Mouse (Mus musculus): ENCODE measurements around the gene Cops6. TPM values are rescaled to one million over a fixed set of nuclear protein-coding genes. Genes with fewer than 3 reads are reported as not detected.

Cops6 gene
- polyA plus RNA-seq, 1 experiment from 2014 or later, result 253 TPM

DNA sequence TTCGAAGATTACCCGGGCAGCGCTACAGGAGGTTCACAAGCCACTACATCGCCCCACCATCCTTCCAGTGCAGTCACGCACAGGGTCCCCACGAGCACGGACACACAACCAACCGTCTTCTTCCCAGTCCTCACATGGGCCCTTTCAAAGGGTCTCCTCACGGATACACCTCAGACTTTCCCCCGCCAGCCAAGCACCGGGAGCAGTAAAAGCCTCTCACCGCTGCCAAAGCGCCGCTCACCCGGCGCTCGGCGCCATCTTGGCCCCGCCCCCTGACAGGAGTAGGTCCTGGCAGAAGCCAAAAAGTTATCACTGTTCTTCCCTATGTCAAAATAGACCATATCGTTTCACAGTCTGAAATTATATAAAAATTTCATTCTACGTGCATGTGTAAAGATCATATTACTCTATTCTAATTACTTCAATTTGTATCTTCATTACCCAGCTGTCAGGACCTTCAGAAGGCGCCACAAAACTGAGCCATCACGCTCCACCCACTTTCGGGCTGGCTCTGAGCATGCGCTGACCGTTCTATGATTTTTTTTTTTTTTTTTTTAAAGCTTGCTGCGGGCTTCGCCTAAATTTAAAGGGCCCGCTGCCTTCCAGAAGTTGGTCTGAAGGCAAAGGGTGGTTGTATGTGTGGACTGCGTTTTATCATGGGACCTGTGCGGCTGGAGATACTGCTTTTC is 26.2 kb downstream of the Cops6 start, which contains the start of the genes Taf6 and Cnpy4:
TSS of gene Taf6 (minus strand) at position 502 of the 689 bp plus-strand sequence.
TSS of gene Cnpy4 (plus strand) at position 536 of the 689 bp plus-strand sequence.
- H3K4me2 ChIP-seq (replicated peaks), result peak within 1 kb of the TSS; percentile 74
- no peaks in the 10 kb centered on the region for H3K27me3 ChIP-seq (ENCODE audit: control insufficient read depth, insufficient read depth, low read length)
- H3K27ac ChIP-seq, result peak within 1 kb of the TSS; percentile 71
- DNase-seq (ENCODE audit: low spot score) (peak; percentile 90), ATAC-seq (ENCODE audit: low FRiP score) (peak; percentile 82)
- under 1% methylated on average over 31 of the region's 31 CpGs for WGBS
- H3K4me3 ChIP-seq (replicated peaks; ENCODE audit: low read length), result peak within 1 kb of the TSS; percentile 72
- H3K36me3 ChIP-seq (replicated peaks; ENCODE audit: control insufficient read depth, insufficient read depth), result peaks cover 41% of the 10 kb centered on the region
- H3K9ac ChIP-seq, result peak within 1 kb of the TSS; percentile 86
- no peaks in the 10 kb centered on the region for H3K9me3 ChIP-seq (ENCODE audit: control insufficient read depth, low read length)
- H3K4me1 ChIP-seq (replicated peaks; ENCODE audit: control insufficient read depth, insufficient read depth, low read length), result peaks cover 17% of the 10 kb centered on the region

GRCm38 (mm10) chr5:138187661-138188306 is 26.9 kb downstream of the Cops6 start:
- DNase-seq (ENCODE audit: low spot score), result peak; percentile 88
- no peaks in the 10 kb centered on the region for H3K9me3 ChIP-seq (ENCODE audit: control insufficient read depth, low read length)
- WGBS, result under 1% methylated on average over 10 of the region's 10 CpGs
- peak overlapping the region; percentile 71 for H3K27ac ChIP-seq
- H3K27me3 ChIP-seq (ENCODE audit: control insufficient read depth, insufficient read depth, low read length), result no peaks in the 10 kb centered on the region
- peak; percentile 86 for ATAC-seq (ENCODE audit: low FRiP score)
- peaks cover 41% of the 10 kb centered on the region for H3K36me3 ChIP-seq (replicated peaks; ENCODE audit: control insufficient read depth, insufficient read depth)
- H3K9ac ChIP-seq, result peak overlapping the region; percentile 86
- peak overlapping the region; percentile 74 for H3K4me2 ChIP-seq (replicated peaks)
- H3K4me3 ChIP-seq (replicated peaks; ENCODE audit: low read length), result peak overlapping the region; percentile 72
- H3K4me1 ChIP-seq (replicated peaks; ENCODE audit: control insufficient read depth, insufficient read depth, low read length), result peaks cover 17% of the 10 kb centered on the region

- WGBS, result 7% methylated on average over 54 of the region's 54 CpGs
- Histone ChIP-seq H3K4me1 (replicated peaks; ENCODE audit: control insufficient read depth, insufficient read depth, low read length) (0 out of 2 replicates have a peak, but pooled peaks cover 3% of the 10 kb centered on the region), H3K27me3 (ENCODE audit: control insufficient read depth, insufficient read depth, low read length) (no peaks in the 10 kb centered on the region), H3K4me3 (replicated peaks; ENCODE audit: low read length) (peak within 1 kb of the TSS; percentile 89), H3K36me3 (replicated peaks; ENCODE audit: control insufficient read depth, insufficient read depth) (peaks cover 29% of the 10 kb centered on the region), H3K9me3 (ENCODE audit: control insufficient read depth, low read length) (no peaks in the 10 kb centered on the region), H3K9ac (peak within 1 kb of the TSS; percentile 96), H3K27ac (peak within 1 kb of the TSS; percentile 91), H3K4me2 (replicated peaks) (peak within 1 kb of the TSS; percentile 98)
- ATAC-seq (ENCODE audit: low FRiP score), result peak; percentile 83
- DNase-seq (ENCODE audit: low spot score), result peak; percentile 85
These were observed 33.2 kb downstream of the Cops6 start, which contains the start of gene Mblac1 for GRCm38 (mm10) chr5:138193771-138194727. Mblac1 (plus strand) TSS chr5:138194314.

DNA sequence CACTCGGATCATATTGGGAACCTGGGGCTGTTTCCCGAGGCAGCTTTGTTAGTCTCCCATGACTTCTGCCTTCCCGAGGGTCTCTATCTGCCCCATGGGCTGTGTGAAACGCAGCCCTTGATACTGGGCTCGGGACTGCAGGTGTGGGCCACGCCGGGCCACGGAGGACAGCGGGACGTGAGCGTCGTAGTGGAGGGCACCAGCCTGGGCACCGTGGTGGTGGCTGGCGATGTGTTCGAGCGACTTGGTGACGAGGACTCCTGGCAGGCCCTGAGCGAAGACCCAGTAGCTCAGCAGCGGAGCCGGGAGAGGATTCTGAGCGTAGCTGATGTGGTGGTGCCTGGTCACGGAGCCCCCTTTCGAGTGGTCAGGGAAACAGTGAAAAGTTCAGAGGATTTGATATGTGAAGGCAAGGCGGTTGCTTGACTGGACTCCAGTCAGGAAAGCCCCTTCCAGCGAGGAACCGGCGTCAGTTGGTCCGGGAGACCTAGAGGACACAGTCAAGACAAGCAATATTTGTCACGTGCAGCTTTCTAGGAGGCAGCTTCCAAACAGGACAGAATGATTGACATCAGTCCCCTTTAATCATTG is 34.0 kb downstream of the Cops6 start:
- Histone ChIP-seq H3K9ac (peak overlapping the region; percentile 96), H3K4me3 (replicated peaks; ENCODE audit: low read length) (peak overlapping the region; percentile 89), H3K4me1 (replicated peaks; ENCODE audit: control insufficient read depth, insufficient read depth, low read length) (0 out of 2 replicates have a peak, but pooled peaks cover 3% of the 10 kb centered on the region), H3K27ac (peak overlapping the region; percentile 91), H3K27me3 (ENCODE audit: control insufficient read depth, insufficient read depth, low read length) (no peaks in the 10 kb centered on the region), H3K9me3 (ENCODE audit: control insufficient read depth, low read length) (no peaks in the 10 kb centered on the region), H3K36me3 (replicated peaks; ENCODE audit: control insufficient read depth, insufficient read depth) (peaks cover 27% of the 10 kb centered on the region), H3K4me2 (replicated peaks) (peak overlapping the region; percentile 98)
- ATAC-seq (ENCODE audit: low FRiP score) (peak; percentile 77), DNase-seq (ENCODE audit: low spot score) (peak; percentile 51)
- 1% methylated on average over 29 of the region's 29 CpGs for WGBS

- DNase-seq (ENCODE audit: low spot score) (no peak), ATAC-seq (ENCODE audit: low FRiP score) (no peak)
- peak overlapping the region; percentile 91; the same call in 1 of the 2 replicates for H3K27ac ChIP-seq
These were observed 34.6 kb downstream of the Cops6 start for GRCm38 (mm10) chr5:138195463-138195862.

GRCm38 (mm10) chr5:138199576-138199975 is 38.7 kb downstream of the Cops6 start:
- no peaks in the 10 kb centered on the region for H3K36me3 ChIP-seq (replicated peaks; ENCODE audit: control insufficient read depth, insufficient read depth)
- no peak overlapping the region for H3K4me3 ChIP-seq (replicated peaks; ENCODE audit: low read length)
- DNase-seq (ENCODE audit: low spot score) (peak; percentile 45), ATAC-seq (ENCODE audit: low FRiP score) (no peak)
- H3K27me3 ChIP-seq (ENCODE audit: control insufficient read depth, insufficient read depth, low read length), result no peaks in the 10 kb centered on the region
- 13% methylated on average over 1 of the region's 1 CpGs for whole genome bisulfite sequencing
- no peak overlapping the region for H3K9ac ChIP-seq
- no peak overlapping the region for H3K27ac ChIP-seq
- 0 out of 2 replicates have a peak, but pooled peaks cover 3% of the 10 kb centered on the region for H3K4me1 ChIP-seq (replicated peaks; ENCODE audit: control insufficient read depth, insufficient read depth, low read length)
- no peak overlapping the region for H3K4me2 ChIP-seq (replicated peaks)
- H3K9me3 ChIP-seq (ENCODE audit: control insufficient read depth, low read length), result no peaks in the 10 kb centered on the region

More at GRCm38 (mm10) chr5:138195463-138195862, 34.6 kb downstream of the Cops6 start:
- 74% methylated on average over 7 of the region's 7 CpGs for whole genome bisulfite sequencing
- Histone ChIP-seq H3K27me3 (ENCODE audit: control insufficient read depth, insufficient read depth, low read length) (no peaks in the 10 kb centered on the region), H3K4me1 (replicated peaks; ENCODE audit: control insufficient read depth, insufficient read depth, low read length) (0 out of 2 replicates have a peak, but pooled peaks cover 3% of the 10 kb centered on the region), H3K9me3 (ENCODE audit: control insufficient read depth, low read length) (no peaks in the 10 kb centered on the region), H3K36me3 (replicated peaks; ENCODE audit: control insufficient read depth, insufficient read depth) (peaks cover 22% of the 10 kb centered on the region), H3K4me3 (replicated peaks; ENCODE audit: low read length) (peak overlapping the region; percentile 89), H3K9ac (peak overlapping the region; percentile 96), H3K4me2 (replicated peaks) (peak overlapping the region; percentile 98)

GRCm38 (mm10) chr5:138202086-138202485 is 41.2 kb downstream of the Cops6 start:
- H3K27me3 ChIP-seq (ENCODE audit: control insufficient read depth, insufficient read depth, low read length), result no peaks in the 10 kb centered on the region
- 77% methylated on average over 3 of the region's 3 CpGs for whole genome bisulfite sequencing
- H3K4me1 ChIP-seq (replicated peaks; ENCODE audit: control insufficient read depth, insufficient read depth, low read length), result no peaks in the 10 kb centered on the region
- H3K27ac ChIP-seq, result no peak overlapping the region
- no peak overlapping the region for H3K4me3 ChIP-seq (replicated peaks; ENCODE audit: low read length)
- DNase-seq (ENCODE audit: low spot score) (no peak), ATAC-seq (ENCODE audit: low FRiP score) (no peak)
- no peaks in the 10 kb centered on the region for H3K36me3 ChIP-seq (replicated peaks; ENCODE audit: control insufficient read depth, insufficient read depth)
- H3K9ac ChIP-seq, result no peak overlapping the region
- H3K9me3 ChIP-seq (ENCODE audit: control insufficient read depth, low read length), result 0 out of 2 replicates have a peak, but pooled peaks cover 3% of the 10 kb centered on the region
- H3K4me2 ChIP-seq (replicated peaks), result no peak overlapping the region

DNA sequence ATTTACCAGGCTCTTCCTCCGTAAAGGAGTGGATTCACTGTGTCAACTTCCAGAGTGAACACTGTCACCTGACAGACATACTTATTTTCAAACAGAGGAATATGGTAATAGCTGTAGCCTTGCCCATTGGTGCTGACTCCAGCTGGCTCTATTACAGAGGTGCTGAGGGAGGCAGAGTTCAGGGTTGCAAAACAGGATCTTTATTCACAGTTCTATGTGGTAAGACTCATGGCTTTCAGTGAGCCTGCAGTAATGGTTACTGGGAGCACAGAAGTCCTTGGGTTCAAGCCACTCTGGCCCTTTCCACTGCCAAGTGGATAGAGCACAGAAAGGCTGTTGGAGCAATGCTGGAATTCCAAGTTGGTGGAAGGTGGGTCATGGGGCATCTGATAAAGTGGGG is 46.4 kb downstream of the Cops6 start:
- DNase-seq (ENCODE audit: low spot score), result no peak
- no peaks in the 10 kb centered on the region for H3K36me3 ChIP-seq (replicated peaks; ENCODE audit: control insufficient read depth, insufficient read depth)
- 85% methylated on average over 1 of the region's 1 CpGs for WGBS

More for the DNA sequence above, 46.4 kb downstream of the Cops6 start:
- peaks cover 7% of the 10 kb centered on the region; the same call in 1 of the 2 replicates for H3K9me3 ChIP-seq (ENCODE audit: control insufficient read depth, low read length)
- no peak overlapping the region for H3K9ac ChIP-seq
- H3K4me1 ChIP-seq (replicated peaks; ENCODE audit: control insufficient read depth, insufficient read depth, low read length), result no peaks in the 10 kb centered on the region
- no peak for ATAC-seq (ENCODE audit: low FRiP score)
- H3K4me2 ChIP-seq (replicated peaks), result no peak overlapping the region
- no peaks in the 10 kb centered on the region for H3K27me3 ChIP-seq (ENCODE audit: control insufficient read depth, insufficient read depth, low read length)
- H3K4me3 ChIP-seq (replicated peaks; ENCODE audit: low read length), result no peak overlapping the region
- H3K27ac ChIP-seq, result no peak overlapping the region
